Mouse (Mus musculus) retina, embryonic 14.5 days (tissue): ENCODE measurements around the gene Zfp758.
"Not testable (repeated sequence)": the region's sequence is repeated elsewhere in the genome, so short reads cannot be mapped to it uniquely, and the experiment has no call there.

ENCODE experiments used
- DNase-seq: peaks from one replicate; pipeline ENCODE4 v3.0.0-alpha.2; 2015; ENCODE audit warnings: low spot score

Gene Zfp758

DNA sequence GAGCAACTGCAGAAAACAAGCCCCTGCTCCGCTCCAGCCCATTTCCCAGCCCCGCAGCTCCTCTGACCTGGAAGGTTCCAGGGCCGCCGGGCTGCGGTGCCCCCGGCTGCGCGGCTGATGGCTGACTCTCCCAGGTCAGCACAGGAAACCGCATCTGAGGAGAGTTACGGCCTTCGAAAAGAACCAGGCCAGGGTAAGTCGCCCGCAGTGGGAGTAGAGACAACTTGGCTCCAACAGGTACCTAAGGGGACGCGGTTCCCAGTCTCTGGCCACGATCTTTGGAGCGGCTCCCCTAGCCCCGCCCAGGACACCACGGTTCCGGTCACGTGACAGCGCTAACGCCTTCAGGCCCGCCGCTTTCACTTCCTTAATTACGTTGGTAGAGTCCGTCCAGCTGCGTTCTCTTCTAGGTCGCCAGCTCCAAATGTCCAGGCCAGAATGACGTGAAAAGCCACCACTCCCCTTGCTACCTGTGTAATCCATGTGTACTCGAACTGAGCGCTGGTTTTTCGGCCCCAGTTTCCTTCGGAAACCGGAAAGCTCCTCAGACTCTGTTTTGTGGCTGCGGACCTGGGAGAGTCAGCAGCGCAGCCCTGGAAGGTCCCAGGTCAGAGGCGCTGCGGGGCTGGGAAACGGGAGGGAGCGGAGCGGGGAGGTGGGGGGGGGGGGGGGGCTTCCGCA is at the start of gene Zfp758, which contains the start of gene Zfp944:
Gene Zfp758, plus strand, starts transcription at position 353 of the 681 bp plus-strand sequence.
Gene Zfp944, minus strand, starts transcription at position 300 of the 681 bp plus-strand sequence.
- peak; percentile 58 for DNase-seq

DNA sequence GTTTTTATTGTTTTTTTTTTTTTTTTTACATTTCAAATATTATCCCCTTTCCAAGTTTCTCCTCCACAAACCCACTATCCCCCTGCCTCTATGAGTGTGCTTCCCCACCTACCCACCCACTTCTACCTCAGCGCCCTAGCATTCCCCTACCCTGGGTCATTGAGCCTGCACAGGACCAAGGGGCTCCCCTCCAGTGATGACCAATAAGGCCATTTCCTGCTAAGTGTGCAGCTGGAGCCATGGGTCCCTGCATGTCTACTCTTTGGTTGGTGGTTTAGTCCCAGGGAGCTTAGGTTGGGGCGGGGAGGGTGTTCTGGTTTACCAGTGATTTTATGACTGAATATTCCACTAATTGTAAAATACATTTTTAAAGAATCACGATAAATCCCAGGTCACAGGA is 47.0 kb upstream of the Zfp758 start:
- DNase-seq, result not testable (repeated sequence)

DNA sequence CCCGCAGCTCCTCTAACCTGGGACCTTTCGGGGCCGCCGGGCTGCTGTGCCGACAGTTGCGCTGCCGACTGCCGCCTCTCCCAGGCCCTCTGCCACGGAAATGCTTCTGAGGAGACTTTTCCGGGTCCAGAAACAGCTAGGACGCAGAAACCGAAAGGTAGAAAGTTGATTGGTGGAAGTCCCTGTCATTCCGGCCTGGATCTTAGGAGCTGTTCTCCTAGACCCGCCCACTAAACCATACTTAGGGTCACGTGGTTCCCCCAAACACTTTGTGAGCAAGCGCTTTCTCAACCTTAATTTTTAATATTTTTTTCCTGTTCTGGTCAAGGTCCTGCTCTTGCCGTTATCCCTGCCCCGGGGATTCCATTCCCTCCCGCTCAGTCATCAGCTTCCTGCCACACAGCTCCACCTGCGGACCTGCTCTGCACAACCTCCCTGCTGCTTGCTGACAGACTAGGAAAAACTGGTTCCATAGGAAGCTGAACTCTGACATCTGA is 46.5 kb upstream of the Zfp758 start, which contains the start of gene CT030661.1:
Gene CT030661.1, minus strand, starts transcription at position 108 of the 497 bp plus-strand sequence.
- DNase-seq, result peak; percentile 98

DNA sequence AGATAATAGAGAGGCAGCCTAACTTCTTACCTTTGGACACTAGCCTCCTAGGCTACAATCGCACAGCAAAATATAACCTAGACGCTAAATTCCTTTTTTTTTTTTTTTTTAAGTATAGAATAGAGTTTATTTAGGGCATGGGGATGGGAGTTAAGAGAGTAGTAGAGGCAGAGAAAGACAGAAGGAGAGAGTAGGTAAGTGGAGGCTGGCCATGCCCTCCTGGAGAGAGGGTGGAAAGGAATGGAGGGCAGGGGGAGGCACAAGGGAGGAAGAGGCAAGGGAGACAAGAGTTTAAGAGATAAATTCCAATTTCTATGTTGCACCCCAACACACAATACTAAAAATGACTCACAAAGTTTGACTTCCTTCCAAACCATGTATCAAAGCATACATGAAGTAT is 46.0 kb upstream of the Zfp758 start:
- DNase-seq, result not testable (repeated sequence)

DNA sequence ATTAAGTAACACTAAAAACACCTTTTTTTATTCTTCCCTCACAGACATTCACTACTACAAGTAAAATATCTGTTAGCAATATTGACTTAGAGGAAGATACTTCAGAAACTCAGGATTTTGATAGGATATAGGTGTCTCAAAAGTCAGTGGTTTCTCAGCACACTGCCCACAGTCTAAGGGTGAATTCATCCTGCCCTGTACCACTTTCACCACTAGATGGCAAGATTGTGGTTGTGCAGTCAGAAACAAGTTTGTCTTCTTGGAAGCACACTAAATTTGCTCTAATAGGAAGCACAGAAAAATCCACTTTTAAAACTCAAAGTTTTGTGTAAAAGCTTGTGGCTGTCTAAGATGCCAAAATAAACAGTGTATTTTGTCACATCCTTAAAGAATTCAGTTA is 8.5 kb upstream of the Zfp758 start:
- DNase-seq, result peak; percentile 64

DNA sequence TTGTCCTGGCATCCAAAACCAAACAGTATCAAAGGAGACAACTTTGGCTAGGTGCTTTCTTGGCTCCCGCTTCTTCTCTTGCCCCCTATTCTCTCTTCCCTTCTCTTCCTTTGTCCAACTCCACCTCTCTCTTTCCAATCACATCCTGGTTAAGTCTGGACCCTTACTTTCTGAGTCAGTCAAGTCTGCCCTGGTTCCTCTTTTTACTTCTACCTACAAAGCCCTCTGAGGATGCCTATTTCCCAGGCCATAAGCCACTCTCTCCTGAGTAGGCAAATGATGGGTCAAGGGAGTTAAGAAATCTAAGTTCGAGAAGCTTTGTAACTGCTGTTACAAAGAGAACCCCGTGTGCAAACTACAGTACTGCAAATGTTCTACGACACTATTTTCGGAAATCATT is 681 bp upstream of the Zfp758 start:
- DNase-seq, result no peak

DNA sequence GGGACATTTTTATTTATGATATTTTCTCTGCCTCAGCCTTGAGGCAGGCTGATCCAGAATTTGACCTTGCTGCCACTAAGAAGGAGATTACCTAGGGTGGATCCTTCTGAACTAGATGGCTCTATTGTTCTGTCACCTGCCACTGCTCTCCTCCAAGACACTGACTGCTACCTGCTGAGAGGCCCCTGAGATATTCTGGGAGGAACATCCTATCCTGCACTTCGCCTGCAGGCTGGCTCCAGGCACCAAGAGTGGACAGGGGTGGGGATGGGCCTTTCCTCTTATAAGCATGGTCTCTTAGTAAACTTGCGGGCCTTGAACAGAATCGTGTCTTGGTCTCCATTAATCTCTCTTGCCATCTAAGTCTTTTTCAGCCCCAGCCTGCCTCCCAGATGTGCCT is 2.6 kb downstream of the Zfp758 start:
- DNase-seq, result no peak

DNA sequence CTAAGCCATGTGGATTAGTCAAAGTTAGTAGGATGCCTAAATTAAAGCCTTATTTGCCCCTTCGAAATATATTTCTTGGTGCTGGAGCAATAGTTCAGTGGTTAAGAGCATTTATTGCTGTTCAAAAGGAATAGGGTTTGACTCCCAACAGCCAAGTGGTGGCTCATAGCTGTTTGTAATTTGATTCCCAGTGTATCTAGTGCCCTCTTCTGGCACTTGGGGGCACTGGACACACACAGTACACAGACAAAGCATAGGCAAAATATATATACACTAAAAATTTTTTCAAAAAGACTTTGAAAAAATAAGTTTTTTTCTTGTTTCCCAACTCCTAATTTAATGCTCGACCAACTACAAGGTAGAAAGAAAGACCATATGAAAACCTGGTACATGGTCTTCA is 49.5 kb downstream of the Zfp758 start:
- peak; percentile 11 for DNase-seq

DNA sequence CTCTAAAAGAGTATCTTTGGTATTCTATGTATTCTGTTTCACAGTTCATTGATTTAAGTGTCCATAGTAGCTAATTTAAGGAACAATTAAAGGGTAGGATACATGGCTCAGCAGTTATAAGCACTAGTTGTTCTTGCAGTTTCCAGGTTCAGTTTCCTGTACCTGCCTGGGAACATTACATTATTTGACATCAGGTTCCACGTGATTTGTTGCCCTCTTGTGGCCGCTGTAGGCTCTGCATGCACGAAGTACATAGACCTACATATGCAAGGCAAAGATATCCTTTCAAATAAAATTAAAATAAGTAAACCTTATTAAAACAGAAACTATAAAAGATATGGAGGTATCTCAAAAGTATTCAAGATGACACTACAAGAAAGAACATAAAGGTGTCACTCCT is 56.3 kb downstream of the Zfp758 start:
- peak; percentile 81 for DNase-seq

DNA sequence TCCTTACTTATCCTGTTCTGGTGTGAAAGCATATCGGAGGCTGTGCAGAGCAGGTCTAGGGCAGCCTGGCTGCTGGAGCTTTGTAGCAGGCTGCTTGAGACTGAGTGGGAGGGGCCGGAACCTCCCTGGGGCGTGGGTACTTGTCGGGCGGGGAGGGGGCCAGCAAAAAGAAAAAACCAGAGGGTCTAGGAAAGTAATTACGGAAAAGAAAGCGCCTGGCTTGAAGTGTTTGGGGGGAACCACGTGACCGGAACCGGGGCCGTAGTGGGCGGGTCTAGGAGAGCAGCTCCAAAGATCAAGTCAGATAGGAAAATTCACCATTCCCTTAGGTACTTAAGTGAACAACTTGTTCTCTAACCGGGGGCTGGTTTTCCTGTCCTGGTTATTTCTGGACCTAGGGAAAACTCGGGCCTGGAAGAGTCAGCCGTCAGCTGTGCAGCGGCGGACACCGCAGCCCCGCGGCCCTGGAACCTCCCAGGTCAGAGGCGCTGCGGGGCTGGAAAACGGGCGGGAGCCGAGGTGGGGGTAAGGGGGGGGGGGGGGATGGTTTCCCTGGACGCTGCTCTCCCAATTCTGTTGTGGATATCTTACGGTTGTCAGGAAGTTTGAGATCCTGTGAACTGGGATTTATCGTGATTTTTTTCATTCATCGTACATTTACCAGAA is 62.8 kb downstream of the Zfp758 start, which contains the start of gene Zfp946:
Gene Zfp946, plus strand, starts transcription at position 271 of the 666 bp plus-strand sequence.
- peak; percentile 91 for DNase-seq

DNA sequence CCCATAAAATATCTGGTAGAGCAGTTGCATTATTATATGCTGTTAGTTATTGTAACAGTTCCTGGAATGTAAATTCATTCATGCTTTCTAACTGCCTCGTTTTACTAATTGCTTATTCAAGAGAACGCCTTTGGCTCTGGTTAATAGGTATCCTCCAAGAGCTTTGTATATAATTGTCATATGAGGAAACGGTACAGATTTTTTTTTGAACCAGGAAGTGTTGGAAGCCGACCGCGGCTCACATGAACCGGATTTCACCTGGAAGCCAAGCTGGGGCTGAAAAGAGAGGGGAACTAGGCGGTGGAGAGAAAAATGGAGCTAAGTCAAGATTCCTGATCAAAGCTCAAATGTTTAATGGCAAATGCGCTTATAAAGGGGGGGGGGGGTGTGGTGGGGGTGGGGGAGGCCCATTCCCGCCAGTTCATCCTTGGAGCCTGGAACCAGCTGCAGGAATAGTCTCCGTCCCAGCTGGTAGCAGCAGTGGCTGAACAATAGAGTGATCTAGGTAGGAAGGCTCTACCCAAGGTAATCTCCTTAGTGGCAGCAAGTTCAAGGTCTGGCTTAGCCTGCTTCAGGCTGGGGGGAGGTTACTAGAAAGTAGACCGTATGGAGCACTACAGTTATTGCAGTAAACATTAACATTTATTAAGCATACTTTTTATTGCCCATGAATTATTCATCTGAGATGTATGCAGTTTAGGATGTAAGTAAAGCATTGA is 63.5 kb downstream of the Zfp758 start:
- DNase-seq, result peak; percentile 43
